Mouse (Mus musculus) neural tube, embryonic 11.5 days (tissue): ENCODE measurements at regions not wholly inside any gene's neighbourhood (a gene's known extent, or its start where the extent isn't known, plus 50 kb on each side); places are given as distances from the start of the nearest gene placed in this dataset.

Source experiments
- ATAC-seq: fragments of 200-750 bp; cut with Nextera tagmentation; 2 replicates; pipeline ENCODE4 v1.8.0; 2017; ENCODE audit warnings: moderate number of reproducible peaks, mild to moderate bottlenecking, moderate TSS enrichment, moderate library complexity; ENCODE audit not compliant: insufficient read depth, low FRiP score, low TSS enrichment
- DNase-seq: peaks from one replicate; pipeline ENCODE4 v3.0.0-alpha.2; 2015; ENCODE audit warnings: low spot score
- H3K27ac ChIP-seq: fragments of 300-500 bp; sonication (generic); 2 replicates; pipeline ENCODE4 v1.5.1; 2014; ENCODE audit warnings: low read depth, mild to moderate bottlenecking, low read length
- H3K27me3 ChIP-seq: fragments of 300-500 bp; sonication (generic); 2 replicates; pipeline ENCODE4 v1.6.1; 2014; ENCODE audit warnings: mild to moderate bottlenecking, low read length, mixed read lengths; ENCODE audit not compliant: control insufficient read depth, insufficient read depth
- H3K36me3 ChIP-seq: fragments of 300-500 bp; sonication (generic); 2 replicates; pipeline ENCODE4 v1.6.1; 2014; ENCODE audit warnings: mild to moderate bottlenecking, low read length, moderate library complexity, mixed read lengths; ENCODE audit not compliant: control insufficient read depth, insufficient read depth
- H3K4me1 ChIP-seq: fragments of 300-500 bp; sonication (generic); 2 replicates; pipeline ENCODE4 v1.6.1; 2014; ENCODE audit warnings: low read length, mixed read lengths; ENCODE audit not compliant: control insufficient read depth, insufficient read depth
- H3K4me2 ChIP-seq: fragments of 300-500 bp; sonication (generic); 2 replicates; pipeline ENCODE4 v1.6.1; 2014; ENCODE audit warnings: low read depth, mild to moderate bottlenecking, moderate library complexity
- H3K4me3 ChIP-seq: fragments of 300-500 bp; sonication (generic); 2 replicates; pipeline ENCODE4 v1.5.1; 2014; ENCODE audit warnings: low read depth, low read length
- H3K9ac ChIP-seq: fragments of 300-500 bp; sonication (generic); 2 replicates; pipeline ENCODE4 v1.6.1; 2014; ENCODE audit warnings: mild to moderate bottlenecking, low read length
- H3K9me3 ChIP-seq: fragments of 300-500 bp; sonication (generic); 2 replicates; pipeline ENCODE4 v1.6.1; 2016; ENCODE audit warnings: low read length; ENCODE audit not compliant: control insufficient read depth
- WGBS: fragments of 180-500 bp; shearing (Covaris S2); extraction: QIAGEN DNeasy Blood & Tissue Kit; methylation state at CpG from one replicate; pipeline ENCODE4 v1.1.7; 2014; 5-methylcytosine and 5-hydroxymethylcytosine counted together

DNA sequence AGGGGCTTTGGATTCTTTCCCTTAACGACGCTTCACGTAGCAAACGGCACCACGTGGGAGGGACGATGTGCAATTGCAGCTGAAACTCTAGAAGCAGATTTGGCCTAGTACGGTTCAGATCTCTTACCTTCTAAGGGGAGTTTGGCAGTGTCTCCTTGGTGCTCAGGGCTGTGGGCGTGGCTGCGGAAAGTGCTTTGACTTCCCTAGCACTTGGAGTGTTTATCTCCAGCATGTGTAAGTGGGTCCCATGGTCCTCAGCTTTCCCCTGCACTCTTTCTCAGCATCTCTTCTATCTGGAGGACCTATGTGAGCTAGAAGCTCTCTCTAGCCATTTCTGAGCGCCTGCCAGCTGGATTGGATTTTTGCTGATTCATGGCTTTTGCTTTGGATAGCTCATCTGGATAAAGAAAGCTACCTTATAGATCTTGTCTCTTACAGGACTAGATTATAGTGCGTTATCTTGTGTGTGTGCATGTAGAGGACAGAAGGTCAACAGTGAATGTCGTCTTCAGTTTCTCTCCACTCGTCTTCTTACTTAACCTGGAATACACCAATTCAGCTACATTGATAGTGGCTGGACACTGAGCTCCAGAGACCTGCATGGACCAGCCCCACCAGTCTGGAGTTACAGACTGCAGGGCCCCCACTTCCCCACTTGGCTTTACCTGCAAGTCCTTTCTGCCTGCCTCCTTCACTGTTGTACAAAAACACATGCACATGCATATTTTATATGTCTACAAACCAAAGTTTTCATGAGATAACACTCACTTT lies 92.8 kb upstream of the Serbp1 start:
- no peak overlapping the region for H3K4me3 ChIP-seq
- no peaks in the 10 kb centered on the region for H3K9me3 ChIP-seq
- no peaks in the 10 kb centered on the region for H3K36me3 ChIP-seq
- no peak overlapping the region for H3K4me2 ChIP-seq
- H3K27me3 ChIP-seq: no peaks in the 10 kb centered on the region
- ATAC-seq (no peak), DNase-seq (no peak)
- 64% methylated on average over 13 of the region's 13 CpGs for WGBS
- H3K27ac ChIP-seq: no peak overlapping the region
- H3K4me1 ChIP-seq: no peaks in the 10 kb centered on the region
- no peak overlapping the region for H3K9ac ChIP-seq

DNA sequence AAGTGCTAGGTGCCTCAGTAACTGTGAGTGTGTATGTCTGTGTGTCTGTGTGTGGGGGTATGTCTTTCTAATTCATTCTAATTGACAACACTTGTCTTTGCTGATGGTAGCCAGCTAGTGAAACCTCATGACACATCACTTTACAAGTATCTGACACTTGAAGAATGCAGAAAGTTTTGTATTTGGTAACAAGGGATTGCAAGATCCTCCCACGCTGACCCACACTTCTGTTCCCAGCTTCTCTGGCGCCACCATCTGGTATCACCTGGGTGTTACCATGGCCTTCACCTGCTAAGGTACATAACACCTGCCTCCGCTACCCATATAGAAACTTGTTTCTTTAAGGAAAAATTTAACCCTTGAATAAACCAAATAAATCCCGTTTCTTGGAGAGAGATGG lies 95.8 kb upstream of the Serbp1 start:
- Histone ChIP-seq H3K27ac (no peak overlapping the region), H3K27me3 (no peaks in the 10 kb centered on the region), H3K4me3 (no peak overlapping the region), H3K4me2 (no peak overlapping the region), H3K4me1 (no peaks in the 10 kb centered on the region), H3K36me3 (no peaks in the 10 kb centered on the region), H3K9me3 (no peaks in the 10 kb centered on the region), H3K9ac (no peak overlapping the region)
- DNase-seq: no peak
- no peak for ATAC-seq
- 37% methylated on average over 4 of the region's 4 CpGs for WGBS

DNA sequence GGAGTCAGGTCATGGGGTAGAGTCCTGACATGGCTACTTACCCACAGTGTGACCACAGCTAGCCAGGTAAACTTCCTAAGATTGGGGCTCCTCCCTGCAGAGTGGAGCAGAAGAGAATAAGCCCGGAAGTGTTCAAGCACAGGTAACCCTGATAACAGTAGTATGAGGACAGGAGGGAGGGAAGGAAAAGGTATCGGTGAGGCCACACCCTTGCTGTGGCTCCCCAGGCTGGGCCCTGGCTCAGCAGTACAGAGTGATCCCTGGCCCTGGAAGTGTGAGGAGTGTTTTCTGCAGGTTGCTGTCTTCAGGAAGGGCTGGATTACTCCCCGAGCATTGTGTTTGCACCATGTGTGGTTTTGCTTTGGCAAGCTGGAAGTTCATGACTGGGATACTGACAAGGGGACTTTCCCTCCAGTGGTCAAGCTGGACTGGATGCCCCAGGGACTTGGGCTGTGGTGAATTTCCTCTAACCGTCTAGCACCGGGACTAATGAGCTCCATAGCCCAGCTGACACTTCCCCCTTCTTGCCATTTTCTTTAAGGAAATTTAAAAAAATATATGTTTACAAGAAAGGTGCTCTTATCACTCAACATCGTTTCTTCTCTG lies 97.2 kb upstream of the Serbp1 start:
- no peaks in the 10 kb centered on the region for H3K4me1 ChIP-seq
- 80% methylated on average over 6 of the region's 6 CpGs for WGBS
- no peak overlapping the region for H3K4me2 ChIP-seq
- H3K27ac ChIP-seq: no peak overlapping the region
- H3K36me3 ChIP-seq: no peaks in the 10 kb centered on the region
- no peak overlapping the region for H3K4me3 ChIP-seq
- H3K9ac ChIP-seq: no peak overlapping the region
- H3K27me3 ChIP-seq: no peaks in the 10 kb centered on the region
- DNase-seq: no peak
- no peaks in the 10 kb centered on the region for H3K9me3 ChIP-seq
- ATAC-seq: no peak

DNA sequence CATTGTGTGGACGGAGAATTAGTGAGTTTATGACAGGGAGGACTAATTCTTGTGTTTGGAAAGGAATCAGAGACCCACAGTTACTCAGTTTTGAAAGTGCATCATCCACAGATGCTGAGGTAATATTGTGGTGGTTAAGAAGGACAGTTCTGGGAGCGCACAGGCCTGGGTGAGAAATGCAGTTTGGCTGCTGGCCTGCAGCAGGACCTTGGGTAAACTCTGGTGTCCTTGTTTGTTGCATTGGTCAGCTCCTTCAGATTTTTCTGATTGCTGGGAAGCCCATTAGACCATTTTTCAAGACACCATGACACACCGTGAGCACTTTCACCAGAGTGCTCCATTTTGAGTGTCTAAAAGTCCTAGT lies 99.0 kb upstream of the Serbp1 start:
- DNase-seq: no peak
- 79% methylated on average over 3 of the region's 3 CpGs for WGBS

DNA sequence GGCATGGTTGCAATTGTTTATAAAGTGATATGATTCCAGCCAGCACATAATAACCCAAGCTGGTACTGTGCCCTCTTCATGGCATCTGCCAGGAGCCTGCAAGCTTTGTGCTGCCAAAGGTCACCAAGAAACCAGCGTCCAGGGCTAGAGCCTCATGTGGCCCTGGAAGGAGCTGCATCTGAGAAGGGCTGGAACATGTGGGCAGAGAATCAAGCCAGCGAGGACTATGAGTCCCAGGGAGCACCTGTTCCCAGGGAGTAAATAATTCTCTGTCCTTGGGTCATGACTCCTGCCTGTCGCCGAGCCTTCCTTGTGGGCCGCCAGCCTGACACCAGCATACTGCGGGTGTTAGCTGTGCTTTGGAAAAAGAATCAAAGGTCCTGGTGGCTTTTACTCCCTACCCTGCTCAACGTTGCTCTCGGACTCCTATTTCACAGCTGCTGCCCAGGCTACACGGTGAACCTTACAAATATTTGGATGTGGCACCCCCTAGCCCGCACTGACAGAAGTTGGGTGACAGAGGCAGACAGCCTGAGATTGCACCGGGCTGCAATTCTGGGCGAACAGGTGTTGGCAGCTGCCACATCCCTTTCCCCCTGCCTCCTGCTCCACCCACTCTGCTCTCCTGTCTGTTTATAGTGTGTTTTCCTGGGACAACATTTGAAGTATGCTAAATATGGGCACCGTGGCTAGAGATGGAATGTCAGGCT lies 99.5 kb upstream of the Serbp1 start:
- ATAC-seq: no peak

More for the DNA sequence above, 99.0 kb upstream of the Serbp1 start:
- H3K4me1 ChIP-seq: no peaks in the 10 kb centered on the region
- H3K4me3 ChIP-seq: no peak overlapping the region
- H3K27me3 ChIP-seq: no peaks in the 10 kb centered on the region
- no peak for ATAC-seq
- H3K9me3 ChIP-seq: no peaks in the 10 kb centered on the region
- no peaks in the 10 kb centered on the region for H3K36me3 ChIP-seq
- no peak overlapping the region for H3K9ac ChIP-seq
- H3K4me2 ChIP-seq: no peak overlapping the region
- no peak overlapping the region for H3K27ac ChIP-seq

DNA sequence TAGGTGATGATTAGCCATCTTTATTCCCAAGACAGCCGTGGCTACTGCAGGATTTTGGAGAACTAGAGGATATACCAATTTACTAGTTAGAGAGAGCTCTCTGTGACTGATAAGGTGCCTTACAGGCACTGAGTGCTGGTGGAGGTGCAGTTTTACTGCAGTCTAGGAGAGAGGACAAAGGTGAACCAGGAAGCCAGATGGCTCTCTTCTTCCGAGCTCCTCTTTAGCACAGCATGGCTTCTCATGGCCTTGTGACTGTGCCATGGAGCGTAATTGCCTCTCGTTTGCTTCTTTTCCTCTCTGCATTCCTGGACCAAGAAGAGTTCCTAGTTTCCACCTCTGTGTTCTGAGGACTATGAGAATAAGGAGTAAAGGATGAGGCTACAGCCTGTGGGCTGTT lies 100.2 kb upstream of the Gadd45a start:
- ATAC-seq (no peak), DNase-seq (no peak)
- Histone ChIP-seq H3K27ac (no peak overlapping the region), H3K4me3 (no peak overlapping the region), H3K36me3 (no peaks in the 10 kb centered on the region), H3K9ac (no peak overlapping the region), H3K27me3 (no peaks in the 10 kb centered on the region), H3K9me3 (no peaks in the 10 kb centered on the region), H3K4me1 (no peaks in the 10 kb centered on the region), H3K4me2 (no peak overlapping the region)
- 42% methylated on average over 4 of the region's 4 CpGs for WGBS

More for the DNA sequence above, 99.5 kb upstream of the Serbp1 start:
- Histone ChIP-seq H3K27me3 (no peaks in the 10 kb centered on the region), H3K9me3 (no peaks in the 10 kb centered on the region), H3K4me3 (no peak overlapping the region), H3K27ac (no peak overlapping the region), H3K4me1 (no peaks in the 10 kb centered on the region), H3K9ac (no peak overlapping the region), H3K4me2 (no peak overlapping the region), H3K36me3 (no peaks in the 10 kb centered on the region)
- no peak for DNase-seq
- WGBS: 51% methylated on average over 13 of the region's 13 CpGs

DNA sequence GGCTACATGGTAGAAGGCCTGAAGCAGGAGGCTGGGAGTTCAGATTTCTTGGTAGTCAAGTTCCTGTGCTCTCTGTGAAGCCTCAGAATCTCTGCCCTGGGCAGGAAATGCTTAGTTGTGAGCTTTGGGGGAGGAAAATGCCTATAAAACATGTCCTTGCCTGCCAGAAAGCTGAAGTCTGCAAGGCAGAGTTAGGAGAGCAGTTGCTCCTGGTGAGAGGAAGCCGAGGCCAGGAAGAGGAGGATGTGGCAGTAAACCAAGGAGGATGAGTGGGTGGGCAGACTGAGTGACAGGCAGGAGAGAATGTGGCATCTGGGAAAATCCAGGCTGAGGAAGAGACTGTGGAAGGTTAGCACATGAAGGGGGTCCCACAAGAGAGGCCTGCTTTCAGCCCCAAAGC lies 97.7 kb upstream of the Gadd45a start:
- no peaks in the 10 kb centered on the region for H3K4me1 ChIP-seq
- H3K36me3 ChIP-seq: no peaks in the 10 kb centered on the region
- H3K27me3 ChIP-seq: no peaks in the 10 kb centered on the region
- H3K4me3 ChIP-seq: no peak overlapping the region
- no peak overlapping the region for H3K4me2 ChIP-seq
- no peaks in the 10 kb centered on the region for H3K9me3 ChIP-seq
- WGBS: 54% methylated on average over 1 of the region's 1 CpGs
- no peak overlapping the region for H3K9ac ChIP-seq
- H3K27ac ChIP-seq: no peak overlapping the region
- no peak for DNase-seq
- ATAC-seq: no peak

DNA sequence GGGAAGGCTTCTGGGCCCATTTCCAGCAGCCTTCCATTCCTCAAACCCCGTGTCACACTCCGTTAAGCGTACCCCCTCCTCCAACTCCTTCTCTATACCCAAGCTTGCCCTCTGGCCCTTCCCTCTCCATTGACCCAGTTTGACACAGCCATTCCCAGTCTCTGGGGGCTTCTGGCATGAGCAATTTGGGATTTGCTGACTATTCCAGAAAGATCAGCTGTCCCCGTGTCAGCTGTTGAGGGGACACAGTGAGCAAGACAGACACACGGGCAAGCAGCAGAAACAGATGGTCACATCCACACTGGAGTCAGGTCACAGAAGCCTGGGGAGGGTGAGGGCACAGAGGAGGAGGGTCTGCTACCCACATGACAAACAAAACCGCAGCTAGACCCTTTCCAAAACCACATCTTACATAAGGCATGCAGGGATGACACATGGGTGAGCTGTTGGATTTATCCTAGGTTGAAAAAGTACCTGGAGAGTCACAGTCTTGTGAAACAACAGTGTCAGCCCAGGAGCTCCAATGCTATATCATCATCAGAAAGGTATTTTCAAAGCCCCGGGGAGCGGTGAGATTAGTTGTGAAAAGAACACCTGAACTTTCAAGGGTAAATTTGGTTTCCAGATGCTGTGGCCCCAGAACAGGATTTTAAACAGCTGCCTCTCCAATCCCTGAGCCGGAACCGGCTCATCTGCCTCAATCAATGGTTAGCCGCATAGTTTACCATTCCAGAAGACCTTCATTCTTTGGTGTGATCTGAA lies 93.5 kb upstream of the Gadd45a start:
- no peak overlapping the region for H3K9ac ChIP-seq
- 64% methylated on average over 11 of the region's 11 CpGs for WGBS
- H3K27ac ChIP-seq: no peak overlapping the region
- no peaks in the 10 kb centered on the region for H3K36me3 ChIP-seq
- no peaks in the 10 kb centered on the region for H3K9me3 ChIP-seq
- H3K4me2 ChIP-seq: no peak overlapping the region
- no peaks in the 10 kb centered on the region for H3K4me1 ChIP-seq
- no peak overlapping the region for H3K4me3 ChIP-seq
- ATAC-seq (no peak), DNase-seq (peak; percentile 19)
- no peaks in the 10 kb centered on the region for H3K27me3 ChIP-seq
